Mouse (Mus musculus): ENCODE measurements at regions not wholly inside any gene's neighbourhood (a gene's known extent, or its start where the extent isn't known, plus 50 kb on each side); places are given as distances from the start of the nearest gene placed in this dataset.

DNA sequence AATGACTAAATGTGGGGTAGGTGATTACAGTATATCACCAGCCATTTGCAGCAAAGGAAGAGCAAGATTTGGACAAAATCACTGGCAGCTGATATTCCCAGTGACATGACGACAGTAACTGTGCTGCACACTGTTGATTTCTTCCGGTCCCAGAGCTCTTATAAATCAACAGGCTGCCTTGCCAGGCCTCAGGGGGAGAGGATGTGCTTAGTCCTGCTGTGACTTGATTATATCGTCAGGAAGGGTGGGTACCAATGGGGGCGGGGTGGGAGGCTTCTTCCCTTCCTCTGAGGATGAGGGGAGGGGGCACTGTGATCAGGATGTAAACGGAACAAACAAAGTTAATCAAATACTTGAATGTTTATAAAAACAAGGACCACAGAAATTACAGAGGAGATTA is 110.9 kb upstream of the Kctd3 start:
- Histone ChIP-seq H3K9ac (ENCODE audit: low read depth, low read length) (no peak overlapping the region), H3K27ac (ENCODE audit: low read depth, low read length) (no peak overlapping the region), H3K36me3 (ENCODE audit: control insufficient read depth, insufficient read depth) (no peaks in the 10 kb centered on the region), H3K4me3 (ENCODE audit: low read depth, low read length) (no peak overlapping the region), H3K4me1 (replicated peaks; ENCODE audit: control insufficient read depth, insufficient read depth, low read length) (no peaks in the 10 kb centered on the region), H3K4me2 (replicated peaks; ENCODE audit: low read depth) (no peak overlapping the region), H3K27me3 (replicated peaks; ENCODE audit: control insufficient read depth, insufficient read depth, low read length) (no peaks in the 10 kb centered on the region), H3K9me3 (ENCODE audit: control insufficient read depth) (no peaks in the 10 kb centered on the region)
- WGBS, result 44% methylated on average over 5 of the region's 5 CpGs
- ATAC-seq, result no peak
- no peak for TF ChIP-seq CTCF (IDR thresholded peaks at IDR 0.05; ENCODE audit: low read depth)

- no peak for ATAC-seq
- Histone ChIP-seq H3K4me2 (replicated peaks; ENCODE audit: low read depth) (no peak overlapping the region), H3K9ac (ENCODE audit: low read depth, low read length) (no peak overlapping the region), H3K27me3 (replicated peaks; ENCODE audit: control insufficient read depth, insufficient read depth, low read length) (no peaks in the 10 kb centered on the region), H3K9me3 (ENCODE audit: control insufficient read depth) (no peaks in the 10 kb centered on the region), H3K36me3 (ENCODE audit: control insufficient read depth, insufficient read depth) (no peaks in the 10 kb centered on the region), H3K27ac (ENCODE audit: low read depth, low read length) (no peak overlapping the region), H3K4me1 (replicated peaks; ENCODE audit: control insufficient read depth, insufficient read depth, low read length) (no peaks in the 10 kb centered on the region), H3K4me3 (ENCODE audit: low read depth, low read length) (no peak overlapping the region)
- WGBS, result 44% methylated on average over 8 of the region's 8 CpGs
- no peak for TF ChIP-seq CTCF (IDR thresholded peaks at IDR 0.05; ENCODE audit: low read depth)
Observed at GRCm38 (mm10) chr1:189115914-189116313, 108.3 kb upstream of the Kctd3 start.

GRCm38 (mm10) chr1:189115279-189115678 is 107.6 kb upstream of the Kctd3 start:
- H3K27ac ChIP-seq (ENCODE audit: low read depth, low read length), result no peak overlapping the region
- H3K4me3 ChIP-seq (ENCODE audit: low read depth, low read length), result no peak overlapping the region
- H3K4me2 ChIP-seq (replicated peaks; ENCODE audit: low read depth), result no peak overlapping the region
- no peaks in the 10 kb centered on the region for H3K9me3 ChIP-seq (ENCODE audit: control insufficient read depth)
- WGBS, result 95% methylated on average over 1 of the region's 1 CpGs
- TF ChIP-seq CTCF (IDR thresholded peaks at IDR 0.05; ENCODE audit: low read depth), result 0 out of 2 replicates have a peak, but pooled peaks have one; percentile 10
- no peak overlapping the region for H3K9ac ChIP-seq (ENCODE audit: low read depth, low read length)
- no peak for ATAC-seq
- H3K36me3 ChIP-seq (ENCODE audit: control insufficient read depth, insufficient read depth), result no peaks in the 10 kb centered on the region
- no peaks in the 10 kb centered on the region for H3K4me1 ChIP-seq (replicated peaks; ENCODE audit: control insufficient read depth, insufficient read depth, low read length)
- H3K27me3 ChIP-seq (replicated peaks; ENCODE audit: control insufficient read depth, insufficient read depth, low read length), result no peaks in the 10 kb centered on the region

- H3K9ac ChIP-seq (ENCODE audit: low read depth, low read length), result no peak overlapping the region
- H3K9me3 ChIP-seq (ENCODE audit: control insufficient read depth), result no peaks in the 10 kb centered on the region
- H3K4me2 ChIP-seq (replicated peaks; ENCODE audit: low read depth), result no peak overlapping the region
- TF ChIP-seq CTCF (IDR thresholded peaks at IDR 0.05; ENCODE audit: low read depth), result no peak
- no peak overlapping the region for H3K27ac ChIP-seq (ENCODE audit: low read depth, low read length)
- WGBS, result 55% methylated on average over 8 of the region's 8 CpGs
- H3K4me1 ChIP-seq (replicated peaks; ENCODE audit: control insufficient read depth, insufficient read depth, low read length), result no peaks in the 10 kb centered on the region
- no peak overlapping the region for H3K4me3 ChIP-seq (ENCODE audit: low read depth, low read length)
- H3K36me3 ChIP-seq (ENCODE audit: control insufficient read depth, insufficient read depth), result no peaks in the 10 kb centered on the region
- H3K27me3 ChIP-seq (replicated peaks; ENCODE audit: control insufficient read depth, insufficient read depth, low read length), result no peaks in the 10 kb centered on the region
- no peak for ATAC-seq
Observed at GRCm38 (mm10) chr1:189108260-189109035, 100.8 kb upstream of the Kctd3 start.

DNA sequence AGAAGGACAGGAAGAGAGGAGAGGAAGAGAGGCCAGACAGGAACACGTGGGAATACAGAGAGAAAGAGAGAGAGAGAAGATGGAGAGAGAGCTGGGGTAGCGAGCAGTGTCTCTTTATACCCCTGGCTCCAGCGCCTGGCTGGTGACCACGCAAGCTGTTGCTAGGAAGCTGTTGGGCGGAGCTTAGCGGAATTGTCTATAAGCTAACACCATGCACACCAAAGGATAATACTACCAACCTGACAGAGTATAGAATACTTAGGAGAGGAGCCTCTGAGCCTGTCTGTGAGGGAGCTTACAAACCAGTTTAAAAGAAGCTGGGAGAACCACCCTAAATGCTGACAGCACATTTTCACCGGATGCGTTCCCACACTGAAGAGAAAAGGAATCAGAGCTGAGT is 100.2 kb upstream of the Kctd3 start:
- H3K27me3 ChIP-seq (replicated peaks; ENCODE audit: control insufficient read depth, insufficient read depth, low read length), result no peaks in the 10 kb centered on the region
- WGBS, result 63% methylated on average over 8 of the region's 8 CpGs
- no peak overlapping the region for H3K4me3 ChIP-seq (ENCODE audit: low read depth, low read length)
- H3K9ac ChIP-seq (ENCODE audit: low read depth, low read length), result no peak overlapping the region
- no peak overlapping the region for H3K4me2 ChIP-seq (replicated peaks; ENCODE audit: low read depth)
- H3K4me1 ChIP-seq (replicated peaks; ENCODE audit: control insufficient read depth, insufficient read depth, low read length), result no peaks in the 10 kb centered on the region
- no peaks in the 10 kb centered on the region for H3K36me3 ChIP-seq (ENCODE audit: control insufficient read depth, insufficient read depth)
- no peak for TF ChIP-seq CTCF (IDR thresholded peaks at IDR 0.05; ENCODE audit: low read depth)
- H3K27ac ChIP-seq (ENCODE audit: low read depth, low read length), result no peak overlapping the region
- no peak for ATAC-seq
- no peaks in the 10 kb centered on the region for H3K9me3 ChIP-seq (ENCODE audit: control insufficient read depth)

GRCm38 (mm10) chr1:189107156-189107555 is 99.5 kb upstream of the Kctd3 start:
- WGBS, result 89% methylated on average over 3 of the region's 3 CpGs
- Histone ChIP-seq H3K4me2 (replicated peaks; ENCODE audit: low read depth) (no peak overlapping the region), H3K9ac (ENCODE audit: low read depth, low read length) (no peak overlapping the region), H3K4me1 (replicated peaks; ENCODE audit: control insufficient read depth, insufficient read depth, low read length) (no peaks in the 10 kb centered on the region), H3K9me3 (ENCODE audit: control insufficient read depth) (no peaks in the 10 kb centered on the region), H3K27ac (ENCODE audit: low read depth, low read length) (no peak overlapping the region), H3K36me3 (ENCODE audit: control insufficient read depth, insufficient read depth) (no peaks in the 10 kb centered on the region), H3K27me3 (replicated peaks; ENCODE audit: control insufficient read depth, insufficient read depth, low read length) (no peaks in the 10 kb centered on the region), H3K4me3 (ENCODE audit: low read depth, low read length) (no peak overlapping the region)
- no peak for TF ChIP-seq CTCF (IDR thresholded peaks at IDR 0.05; ENCODE audit: low read depth)
- no peak for ATAC-seq
